Mouse (Mus musculus) erythroblast, embryonic 14.5 days (primary cell): ENCODE results near the gene Slc22a22.

ENCODE experiments used
- GATA1 ChIP-seq: IDR thresholded peaks from 2 replicates; pipeline ENCODE4 v1.6.1; 2012; ENCODE audit warnings: low read length, inconsistent platforms, mixed read lengths
- TAL1 ChIP-seq: IDR thresholded peaks from 3 replicates; pipeline ENCODE4 v1.6.1; 2012; ENCODE audit warnings: low read length, inconsistent platforms, mixed read lengths

DNA sequence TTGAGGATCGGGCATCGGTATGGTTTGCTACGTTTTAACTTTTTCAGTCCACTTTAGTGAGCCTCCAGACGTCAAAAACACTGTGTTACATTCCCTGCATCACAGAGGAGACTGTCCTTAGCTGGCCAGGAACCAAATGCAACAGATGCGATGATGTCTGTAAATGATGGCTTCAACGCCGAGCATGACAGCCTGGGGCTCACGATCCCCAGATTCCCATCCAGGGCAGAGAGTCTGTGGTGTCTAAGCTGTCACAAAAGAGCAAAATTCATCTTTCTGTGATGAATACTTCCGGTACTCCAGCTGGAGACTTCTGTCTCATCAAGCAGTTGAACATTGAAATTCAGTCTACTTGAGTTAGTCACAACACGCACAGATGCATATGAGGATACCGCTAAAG is 13.4 kb downstream of the Slc22a22 start:
- TF ChIP-seq GATA1 (no peak), TAL1 (no peak)
